Mouse (Mus musculus): ENCODE measurements around the gene Tshz2. TPM values are rescaled to one million over a fixed set of nuclear protein-coding genes. Genes with fewer than 3 reads are reported as not detected.

The Tshz2 gene
- polyA plus RNA-seq, 1 experiment from 2014 or later, result 0.88 TPM

GRCm38 (mm10) chr2:169685747-169686146, 52.9 kb downstream of the Tshz2 start:
- Histone ChIP-seq H3K4me3 (no peak overlapping the region), H3K9me3 (no peaks in the 10 kb centered on the region), H3K36me3 (replicated peaks) (no peaks in the 10 kb centered on the region), H3K4me1 (no peaks in the 10 kb centered on the region; the same call in 1 of the 2 replicates), H3K27me3 (ENCODE audit: poor library complexity, severe bottlenecking) (no peaks in the 10 kb centered on the region), H3K27ac (no peak overlapping the region)
- DNase-seq (ENCODE audit: extremely low spot score, low spot score), result no peak
- 92% methylated on average over 7 of the region's 7 CpGs for WGBS

DNA sequence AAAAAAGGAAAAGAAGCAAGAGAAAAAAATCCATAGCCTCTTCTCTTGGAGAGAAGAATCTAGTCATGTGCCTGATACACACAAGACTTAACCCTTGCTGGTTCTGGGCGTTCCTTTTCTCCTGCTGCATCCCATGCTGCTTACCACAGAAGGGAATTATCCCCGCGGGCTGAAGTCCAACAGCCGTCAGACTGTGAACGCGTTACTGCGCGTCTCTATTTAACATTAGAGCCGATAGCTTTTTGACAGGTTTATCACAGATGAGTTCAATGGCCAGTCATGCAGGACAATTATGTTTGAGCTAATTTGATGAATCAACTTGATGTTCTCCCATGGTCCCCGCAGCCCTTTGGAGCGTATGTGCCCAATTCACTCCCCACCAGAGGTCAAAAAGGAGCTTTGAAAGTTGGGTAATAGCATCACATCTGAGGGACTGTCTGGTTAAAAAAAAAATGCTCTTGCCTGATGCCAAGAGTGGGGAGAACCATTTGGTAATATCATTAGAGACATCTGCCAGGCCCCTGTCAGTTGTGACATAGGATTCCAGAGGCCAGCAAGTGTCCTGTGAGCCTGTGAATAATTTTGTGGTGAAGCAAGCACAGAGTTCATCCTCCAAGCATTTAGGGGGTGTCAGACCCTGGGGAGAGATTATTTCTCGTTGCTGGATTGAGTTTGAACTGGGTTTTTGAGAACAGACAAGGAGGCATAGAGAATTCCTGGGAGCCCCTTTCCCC, 54.1 kb downstream of the Tshz2 start:
- WGBS, result 90% methylated on average over 12 of the region's 12 CpGs
- no peaks in the 10 kb centered on the region for H3K36me3 ChIP-seq (replicated peaks)
- DNase-seq (ENCODE audit: extremely low spot score, low spot score), result no peak

DNA sequence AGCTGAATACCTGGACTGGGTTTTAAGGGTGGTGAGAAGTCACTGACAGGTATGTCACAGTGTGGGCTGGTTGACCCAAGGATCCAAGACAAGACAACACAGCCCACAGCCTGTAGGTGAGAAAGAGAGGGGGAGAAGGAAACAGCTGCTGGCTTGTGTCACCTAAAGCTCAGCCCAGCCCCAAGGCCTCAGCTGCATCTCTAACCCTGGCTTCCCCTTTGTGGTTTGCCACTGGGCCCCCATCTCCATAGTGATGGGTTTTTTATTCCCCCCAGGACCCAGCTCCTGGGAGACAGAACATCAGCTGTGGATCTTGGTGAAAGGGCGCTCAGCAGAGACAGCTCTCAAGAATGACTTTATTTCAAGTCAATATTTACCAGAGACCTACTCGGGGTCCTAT, 57.2 kb downstream of the Tshz2 start:
- Histone ChIP-seq H3K4me3 (no peak overlapping the region), H3K4me1 (no peaks in the 10 kb centered on the region; the same call in 1 of the 2 replicates), H3K36me3 (replicated peaks) (no peaks in the 10 kb centered on the region), H3K27me3 (ENCODE audit: poor library complexity, severe bottlenecking) (no peaks in the 10 kb centered on the region), H3K27ac (no peak overlapping the region), H3K9me3 (no peaks in the 10 kb centered on the region)
- WGBS, result 85% methylated on average over 2 of the region's 2 CpGs
- no peak for DNase-seq (ENCODE audit: extremely low spot score, low spot score)

More for the DNA sequence above, 54.1 kb downstream of the Tshz2 start:
- no peak overlapping the region for H3K27ac ChIP-seq
- H3K27me3 ChIP-seq (ENCODE audit: poor library complexity, severe bottlenecking), result no peaks in the 10 kb centered on the region
- H3K4me3 ChIP-seq, result no peak overlapping the region
- no peaks in the 10 kb centered on the region for H3K9me3 ChIP-seq
- H3K4me1 ChIP-seq, result no peaks in the 10 kb centered on the region; the same call in 1 of the 2 replicates

- no peaks in the 10 kb centered on the region for H3K36me3 ChIP-seq (replicated peaks)
- no peak for DNase-seq (ENCODE audit: extremely low spot score, low spot score)
- H3K4me1 ChIP-seq, result no peaks in the 10 kb centered on the region
- no peaks in the 10 kb centered on the region for H3K9me3 ChIP-seq
- no peak overlapping the region for H3K4me3 ChIP-seq
- WGBS, result 91% methylated on average over 9 of the region's 9 CpGs
- no peak overlapping the region for H3K27ac ChIP-seq
- no peaks in the 10 kb centered on the region for H3K27me3 ChIP-seq (ENCODE audit: poor library complexity, severe bottlenecking)
Observed at GRCm38 (mm10) chr2:169694494-169694893, 61.7 kb downstream of the Tshz2 start.

DNA sequence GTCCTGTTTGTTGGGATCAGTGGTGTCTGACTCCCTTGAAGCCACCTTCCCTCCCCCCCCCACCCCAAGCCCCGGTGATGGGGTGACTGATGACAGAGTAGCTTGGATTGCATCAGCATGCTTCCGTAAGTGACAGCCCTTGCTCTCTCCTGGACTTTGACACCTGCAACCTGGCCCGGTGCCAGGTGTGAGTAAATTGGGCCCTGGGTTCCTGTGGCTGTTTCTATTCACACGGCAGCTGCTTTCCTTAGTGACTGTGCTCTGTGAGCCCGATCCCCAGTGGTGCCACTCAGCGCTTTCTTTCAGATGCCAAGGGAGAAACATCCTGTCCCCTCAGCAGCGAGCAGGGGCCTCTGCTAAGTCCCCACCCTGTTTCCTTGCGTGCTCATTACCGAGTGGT, 62.2 kb downstream of the Tshz2 start:
- H3K4me3 ChIP-seq, result no peak overlapping the region
- no peaks in the 10 kb centered on the region for H3K9me3 ChIP-seq
- WGBS, result 87% methylated on average over 9 of the region's 9 CpGs
- H3K27ac ChIP-seq, result no peak overlapping the region
- DNase-seq (ENCODE audit: extremely low spot score, low spot score), result no peak
- no peaks in the 10 kb centered on the region for H3K4me1 ChIP-seq
- H3K36me3 ChIP-seq (replicated peaks), result no peaks in the 10 kb centered on the region
- H3K27me3 ChIP-seq (ENCODE audit: poor library complexity, severe bottlenecking), result no peaks in the 10 kb centered on the region

DNA sequence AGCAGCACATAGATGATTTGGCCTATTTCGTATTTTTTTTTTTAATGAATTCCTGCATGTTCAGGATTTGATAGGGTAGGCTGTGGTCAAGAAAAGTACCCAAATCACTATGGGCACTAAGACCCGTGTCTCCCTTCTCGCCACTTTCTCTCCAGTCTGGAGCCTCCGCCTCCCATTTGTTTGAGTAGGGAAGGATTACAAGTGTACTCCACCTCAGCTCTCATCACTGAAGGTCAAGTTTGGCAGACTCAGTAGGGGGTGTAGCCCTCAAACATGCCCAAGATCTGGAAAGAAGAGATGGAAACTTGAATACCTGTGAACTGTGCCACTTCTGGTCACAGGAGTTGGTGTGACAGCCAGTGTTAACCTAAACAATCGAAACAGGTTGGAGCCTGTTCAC, 66.3 kb downstream of the Tshz2 start:
- Histone ChIP-seq H3K27me3 (ENCODE audit: poor library complexity, severe bottlenecking) (no peaks in the 10 kb centered on the region), H3K27ac (no peak overlapping the region), H3K36me3 (replicated peaks) (no peaks in the 10 kb centered on the region), H3K9me3 (no peaks in the 10 kb centered on the region), H3K4me1 (peaks cover 3% of the 10 kb centered on the region; the same call in 1 of the 2 replicates), H3K4me3 (no peak overlapping the region)
- WGBS, result 88% methylated on average over 5 of the region's 5 CpGs
- DNase-seq (ENCODE audit: extremely low spot score, low spot score), result no peak

DNA sequence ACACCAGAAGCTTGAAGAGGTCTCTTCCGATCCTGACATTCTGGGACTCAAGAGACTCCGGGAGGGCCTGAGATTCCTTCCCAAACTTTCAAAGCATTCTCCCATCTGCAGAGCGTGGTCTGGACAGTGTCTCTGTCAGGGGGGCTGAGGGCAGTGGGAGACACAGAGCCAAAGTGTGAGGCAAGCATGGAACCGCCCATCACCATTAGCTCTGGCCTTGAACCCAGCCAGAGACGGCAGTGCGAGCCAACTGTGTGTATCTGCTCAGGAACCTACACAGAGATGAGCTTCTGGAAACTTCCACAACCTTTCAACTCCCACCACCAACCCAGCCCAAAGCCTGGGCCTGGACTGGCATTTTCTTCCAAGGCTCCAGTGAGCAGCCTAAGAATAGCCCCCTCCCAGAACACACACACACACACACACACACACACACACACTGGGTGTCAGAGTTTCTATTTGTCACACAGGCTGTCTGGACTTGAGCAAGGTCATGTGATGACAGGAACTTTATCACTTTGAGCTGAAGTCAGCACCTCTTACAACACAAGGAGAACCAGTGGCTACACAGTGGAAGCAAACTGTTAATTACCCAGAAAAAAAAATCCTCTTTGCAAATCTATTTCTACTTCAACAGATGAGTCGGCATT, 67.2 kb downstream of the Tshz2 start:
- Histone ChIP-seq H3K4me1 (peaks cover 3% of the 10 kb centered on the region; the same call in 1 of the 2 replicates), H3K36me3 (replicated peaks) (no peaks in the 10 kb centered on the region), H3K9me3 (no peaks in the 10 kb centered on the region), H3K27ac (no peak overlapping the region), H3K27me3 (ENCODE audit: poor library complexity, severe bottlenecking) (no peaks in the 10 kb centered on the region), H3K4me3 (no peak overlapping the region)
- 88% methylated on average over 7 of the region's 7 CpGs for WGBS
- no peak for DNase-seq (ENCODE audit: extremely low spot score, low spot score)

DNA sequence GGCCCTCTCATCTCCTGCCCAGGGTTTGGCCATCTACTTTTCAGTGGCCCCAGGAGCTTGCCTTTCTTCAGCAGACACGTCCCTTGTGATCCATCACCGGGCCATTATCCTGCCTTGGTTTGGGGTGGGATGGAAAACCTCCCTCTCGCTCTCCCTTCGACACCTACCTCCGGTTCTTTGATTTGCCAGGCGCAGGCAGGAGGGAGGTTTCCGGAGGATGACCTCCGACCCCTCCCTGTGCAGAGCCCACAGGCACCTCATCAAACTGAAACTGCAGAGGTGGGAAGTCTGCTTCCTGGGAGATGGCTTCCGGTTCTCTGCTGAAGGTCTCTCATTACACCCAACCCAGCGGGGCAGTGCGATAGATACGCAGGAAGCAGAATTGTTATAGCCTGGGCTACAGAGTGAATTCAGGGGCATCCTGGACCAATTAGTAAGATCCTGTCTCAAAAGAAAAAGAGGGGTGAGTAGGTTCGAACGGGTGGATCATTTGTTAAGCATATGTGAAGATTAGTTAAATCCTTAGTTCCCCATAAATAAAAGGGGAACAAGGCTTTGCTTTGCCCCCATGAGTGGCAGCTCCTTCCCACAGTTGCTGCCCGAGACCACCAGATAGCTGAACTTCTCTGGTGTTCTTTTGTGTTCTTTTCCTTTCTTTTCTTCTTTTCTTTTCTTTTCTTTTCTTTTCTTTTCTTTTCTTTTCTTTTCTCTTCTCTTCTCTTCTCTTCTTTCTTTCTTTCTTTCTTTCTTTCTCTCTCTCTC, 70.1 kb downstream of the Tshz2 start:
- Histone ChIP-seq H3K27ac (no peak overlapping the region), H3K4me3 (no peak overlapping the region), H3K36me3 (replicated peaks) (no peaks in the 10 kb centered on the region), H3K9me3 (no peaks in the 10 kb centered on the region), H3K4me1 (peaks cover 3% of the 10 kb centered on the region; the same call in 1 of the 2 replicates), H3K27me3 (ENCODE audit: poor library complexity, severe bottlenecking) (no peaks in the 10 kb centered on the region)
- DNase-seq (ENCODE audit: extremely low spot score, low spot score), result no peak
- 73% methylated on average over 15 of the region's 15 CpGs for WGBS

GRCm38 (mm10) chr2:169721793-169722326, 89.0 kb downstream of the Tshz2 start:
- peaks cover 10% of the 10 kb centered on the region for H3K4me1 ChIP-seq
- H3K9me3 ChIP-seq, result no peaks in the 10 kb centered on the region
- H3K27ac ChIP-seq, result no peak overlapping the region
- H3K27me3 ChIP-seq (ENCODE audit: poor library complexity, severe bottlenecking), result no peaks in the 10 kb centered on the region
- no peak for DNase-seq (ENCODE audit: extremely low spot score, low spot score)
- no peak overlapping the region for H3K4me3 ChIP-seq
- WGBS, result 83% methylated on average over 18 of the region's 18 CpGs
- no peaks in the 10 kb centered on the region for H3K36me3 ChIP-seq (replicated peaks)

- H3K9me3 ChIP-seq, result no peaks in the 10 kb centered on the region
- H3K36me3 ChIP-seq (replicated peaks), result no peaks in the 10 kb centered on the region
- DNase-seq (ENCODE audit: extremely low spot score, low spot score), result no peak
- whole genome bisulfite sequencing, result 91% methylated on average over 6 of the region's 6 CpGs
- peaks cover 10% of the 10 kb centered on the region for H3K4me1 ChIP-seq
- no peak overlapping the region for H3K27ac ChIP-seq
- no peak overlapping the region for H3K4me3 ChIP-seq
- no peaks in the 10 kb centered on the region for H3K27me3 ChIP-seq (ENCODE audit: poor library complexity, severe bottlenecking)
Observed at GRCm38 (mm10) chr2:169722341-169722740, 89.5 kb downstream of the Tshz2 start.

DNA sequence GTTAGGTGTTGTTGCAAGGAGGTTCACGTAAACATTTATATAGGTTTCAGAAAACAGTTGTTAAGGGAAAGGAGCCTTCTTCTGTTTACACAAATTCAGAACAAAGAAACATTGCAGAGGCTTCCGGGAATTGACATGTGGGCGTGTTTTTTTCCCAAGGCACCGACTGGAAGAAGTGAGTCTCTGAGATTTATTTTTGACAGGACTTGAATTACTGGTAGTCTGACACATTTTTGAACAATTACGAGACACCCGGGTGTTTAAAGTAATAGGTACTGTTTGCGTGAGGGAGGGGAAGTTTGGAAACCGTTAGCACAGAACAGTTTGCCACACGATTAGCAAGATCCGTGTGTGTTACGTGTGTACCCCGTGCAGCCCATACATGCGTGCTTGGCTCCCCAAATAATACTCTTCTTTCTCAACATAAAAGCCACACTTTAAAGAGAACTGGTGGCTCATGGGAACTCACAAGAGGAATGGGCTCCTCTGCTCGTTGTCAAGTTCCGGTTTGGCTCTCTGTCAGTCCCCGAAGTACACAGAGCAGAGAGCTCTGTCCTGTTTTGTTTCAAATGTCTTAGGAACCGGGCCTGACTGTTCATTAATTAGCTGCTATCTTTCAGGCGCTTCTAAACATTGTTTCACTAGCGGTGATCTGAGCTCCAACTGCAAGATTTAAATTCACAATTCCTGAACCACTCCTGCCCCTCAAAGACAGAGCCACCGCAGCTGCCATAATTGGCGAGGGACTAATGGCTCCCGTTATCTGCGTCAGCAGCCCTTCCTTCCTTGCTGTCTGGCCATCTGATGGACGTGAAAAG, 91.0 kb downstream of the Tshz2 start:
- peak overlapping the region; percentile 0; the same call in 1 of the 2 replicates for H3K27ac ChIP-seq

More for the DNA sequence above, 91.0 kb downstream of the Tshz2 start:
- Histone ChIP-seq H3K4me3 (no peak overlapping the region), H3K27me3 (ENCODE audit: poor library complexity, severe bottlenecking) (no peaks in the 10 kb centered on the region), H3K9me3 (no peaks in the 10 kb centered on the region), H3K4me1 (peaks cover 19% of the 10 kb centered on the region), H3K36me3 (replicated peaks) (no peaks in the 10 kb centered on the region)
- 84% methylated on average over 24 of the region's 24 CpGs for WGBS
- no peak for DNase-seq (ENCODE audit: extremely low spot score, low spot score)

Data from forebrain, embryonic 10.5 days (tissue).